Mouse (Mus musculus) limb, embryonic 15.5 days (tissue): Measurements from ENCODE around the gene Tns1. TPM values are rescaled to one million over a fixed set of nuclear protein-coding genes. Genes with fewer than 3 reads are reported as not detected.
A peak's percentile ranks its signal among the peaks of the same experiment; 100 is the strongest.

Source experiments
- ATAC-seq: fragments of 200-750 bp; cut with Nextera tagmentation; 2 replicates; pipeline ENCODE4 v1.8.0; 2017; ENCODE audit warnings: low read depth, moderate TSS enrichment; ENCODE audit not compliant: insufficient number of reproducible peaks, low FRiP score, low TSS enrichment
- H3K27ac ChIP-seq: fragments of 300-500 bp; sonication (generic); 2 replicates; pipeline ENCODE4 v1.5.1; 2015; ENCODE audit warnings: moderate library complexity, mild to moderate bottlenecking, inconsistent platforms
- H3K27me3 ChIP-seq: fragments of 300-500 bp; sonication (generic); 2 replicates; pipeline ENCODE4 v1.6.1; 2015; ENCODE audit warnings: inconsistent platforms
- H3K36me3 ChIP-seq: fragments of 300-500 bp; sonication (generic); 2 replicates; pipeline ENCODE4 v1.6.1; 2015; ENCODE audit warnings: inconsistent platforms
- H3K4me1 ChIP-seq: fragments of 300-500 bp; sonication (generic); 2 replicates; pipeline ENCODE4 v1.6.1; 2015; ENCODE audit warnings: inconsistent platforms
- H3K4me2 ChIP-seq: fragments of 300-500 bp; sonication (generic); 2 replicates; pipeline ENCODE4 v1.6.1; 2015; ENCODE audit warnings: mild to moderate bottlenecking, inconsistent platforms
- H3K4me3 ChIP-seq: fragments of 300-500 bp; sonication (generic); 2 replicates; pipeline ENCODE4 v1.5.1; 2015; ENCODE audit warnings: mild to moderate bottlenecking, inconsistent platforms
- H3K9ac ChIP-seq: fragments of 300-500 bp; sonication (generic); 2 replicates; pipeline ENCODE4 v1.6.1; 2015; ENCODE audit warnings: inconsistent platforms
- H3K9me3 ChIP-seq: fragments of 300-500 bp; sonication (generic); 2 replicates; pipeline ENCODE4 v1.6.1; 2016; ENCODE audit warnings: inconsistent platforms
- WGBS: fragments of 180-500 bp; shearing (Covaris S2); methylation state at CpG from one replicate; pipeline ENCODE4 v1.1.7; 2015; 5-methylcytosine and 5-hydroxymethylcytosine counted together
- polyA plus RNA-seq: library from polyadenylated mRNA; unstranded; fragments of >200 nt; fragmentation: Nextera tagmentation; extraction: Ambion mirVana; gene quantifications from 2 replicates; pipeline ENCODE4 v1.2.1, GENCODE M21; 2015

Tns1 gene
- polyA plus RNA-seq, 1 experiment from 2014 or later = 59.9 TPM

- peak; percentile 31 for ATAC-seq
- H3K4me1 ChIP-seq = peaks cover 76% of the 10 kb centered on the region
These were observed 87.5 kb downstream of the Tns1 start for GRCm38 (mm10) chr1:74036560-74037390.

GRCm38 (mm10) chr1:74035912-74036489 is 88.2 kb downstream of the Tns1 start:
- Histone ChIP-seq H3K9me3 (no peaks in the 10 kb centered on the region), H3K4me3 (peak overlapping the region; percentile 44), H3K27me3 (no peaks in the 10 kb centered on the region), H3K9ac (no peak overlapping the region), H3K4me1 (peaks cover 76% of the 10 kb centered on the region), H3K36me3 (no peaks in the 10 kb centered on the region), H3K27ac (peak overlapping the region; percentile 51; the same call in 1 of the 2 replicates), H3K4me2 (peak overlapping the region; percentile 64)
- ATAC-seq = no peak
- WGBS = 47% methylated on average over 3 of the region's 3 CpGs

More at GRCm38 (mm10) chr1:74036560-74037390, 87.5 kb downstream of the Tns1 start:
- H3K9me3 ChIP-seq = no peaks in the 10 kb centered on the region
- H3K4me3 ChIP-seq = peak overlapping the region; percentile 44
- H3K4me2 ChIP-seq = peak overlapping the region; percentile 64
- no peaks in the 10 kb centered on the region for H3K27me3 ChIP-seq
- H3K36me3 ChIP-seq = no peaks in the 10 kb centered on the region
- H3K9ac ChIP-seq = peak overlapping the region; percentile 44
- H3K27ac ChIP-seq = peak overlapping the region; percentile 57
- 4% methylated on average over 39 of the region's 40 CpGs for WGBS

GRCm38 (mm10) chr1:74035487-74035886 is 88.8 kb downstream of the Tns1 start:
- no peaks in the 10 kb centered on the region for H3K36me3 ChIP-seq
- H3K9me3 ChIP-seq = no peaks in the 10 kb centered on the region
- H3K4me1 ChIP-seq = peaks cover 76% of the 10 kb centered on the region
- H3K9ac ChIP-seq = no peak overlapping the region
- no peak for ATAC-seq
- H3K27me3 ChIP-seq = no peaks in the 10 kb centered on the region
- 53% methylated on average over 4 of the region's 4 CpGs for WGBS
- peak overlapping the region; percentile 44; the same call in 1 of the 2 replicates for H3K4me3 ChIP-seq
- no peak overlapping the region for H3K27ac ChIP-seq
- peak overlapping the region; percentile 64; the same call in 1 of the 2 replicates for H3K4me2 ChIP-seq

- Histone ChIP-seq H3K9me3 (no peaks in the 10 kb centered on the region), H3K4me2 (no peak overlapping the region), H3K9ac (no peak overlapping the region), H3K4me3 (no peak overlapping the region), H3K27ac (0 out of 2 replicates have a peak overlapping the region, but pooled peaks have one; percentile 43), H3K27me3 (no peaks in the 10 kb centered on the region), H3K36me3 (no peaks in the 10 kb centered on the region), H3K4me1 (peaks cover 79% of the 10 kb centered on the region)
- no peak for ATAC-seq
- 93% methylated on average over 2 of the region's 2 CpGs for WGBS
These were observed 89.5 kb downstream of the Tns1 start for GRCm38 (mm10) chr1:74034736-74035135.

GRCm38 (mm10) chr1:74034211-74034610 is 90.0 kb downstream of the Tns1 start:
- Histone ChIP-seq H3K27me3 (no peaks in the 10 kb centered on the region), H3K9me3 (no peaks in the 10 kb centered on the region), H3K36me3 (no peaks in the 10 kb centered on the region), H3K4me1 (peaks cover 83% of the 10 kb centered on the region), H3K27ac (no peak overlapping the region), H3K4me3 (no peak overlapping the region), H3K4me2 (no peak overlapping the region), H3K9ac (no peak overlapping the region)
- ATAC-seq = no peak

- Histone ChIP-seq H3K9ac (no peak overlapping the region), H3K4me2 (no peak overlapping the region), H3K4me1 (peaks cover 91% of the 10 kb centered on the region), H3K9me3 (no peaks in the 10 kb centered on the region), H3K27ac (peak overlapping the region; percentile 67; the same call in 1 of the 2 replicates), H3K4me3 (no peak overlapping the region), H3K27me3 (no peaks in the 10 kb centered on the region), H3K36me3 (no peaks in the 10 kb centered on the region)
- ATAC-seq = no peak
- WGBS = 82% methylated on average over 4 of the region's 4 CpGs
These were observed 90.8 kb downstream of the Tns1 start for GRCm38 (mm10) chr1:74033407-74033806.

GRCm38 (mm10) chr1:74032966-74033365 is 91.3 kb downstream of the Tns1 start:
- peak overlapping the region; percentile 67 for H3K27ac ChIP-seq

GRCm38 (mm10) chr1:74031771-74032609 is 92.3 kb downstream of the Tns1 start:
- Histone ChIP-seq H3K9ac (no peak overlapping the region), H3K9me3 (no peaks in the 10 kb centered on the region), H3K4me3 (no peak overlapping the region), H3K27ac (peak overlapping the region; percentile 68), H3K36me3 (no peaks in the 10 kb centered on the region), H3K4me1 (peaks cover 99% of the 10 kb centered on the region), H3K27me3 (no peaks in the 10 kb centered on the region), H3K4me2 (no peak overlapping the region)
- 68% methylated on average over 9 of the region's 9 CpGs for WGBS
- no peak for ATAC-seq

More at GRCm38 (mm10) chr1:74032966-74033365, 91.3 kb downstream of the Tns1 start:
- H3K36me3 ChIP-seq = no peaks in the 10 kb centered on the region
- H3K9me3 ChIP-seq = no peaks in the 10 kb centered on the region
- peaks cover 96% of the 10 kb centered on the region for H3K4me1 ChIP-seq
- ATAC-seq = no peak
- WGBS = 80% methylated on average over 5 of the region's 5 CpGs
- no peak overlapping the region for H3K4me3 ChIP-seq
- no peak overlapping the region for H3K9ac ChIP-seq
- H3K27me3 ChIP-seq = no peaks in the 10 kb centered on the region
- H3K4me2 ChIP-seq = no peak overlapping the region

GRCm38 (mm10) chr1:74030901-74031360 is 93.3 kb downstream of the Tns1 start:
- H3K9ac ChIP-seq = no peak overlapping the region
- peaks cover 99% of the 10 kb centered on the region for H3K4me1 ChIP-seq
- no peaks in the 10 kb centered on the region for H3K36me3 ChIP-seq
- WGBS = 10% methylated on average over 3 of the region's 3 CpGs
- H3K27me3 ChIP-seq = no peaks in the 10 kb centered on the region
- ATAC-seq = no peak
- peak overlapping the region; percentile 68 for H3K27ac ChIP-seq
- no peaks in the 10 kb centered on the region for H3K9me3 ChIP-seq
- no peak overlapping the region for H3K4me3 ChIP-seq
- no peak overlapping the region for H3K4me2 ChIP-seq

GRCm38 (mm10) chr1:74030285-74030684 is 94.0 kb downstream of the Tns1 start:
- 52% methylated on average over 1 of the region's 1 CpGs for WGBS
- H3K4me3 ChIP-seq = no peak overlapping the region

GRCm38 (mm10) chr1:74029669-74030068 is 94.6 kb downstream of the Tns1 start:
- ATAC-seq = no peak
- Histone ChIP-seq H3K4me1 (peaks cover 99% of the 10 kb centered on the region), H3K9me3 (no peaks in the 10 kb centered on the region), H3K4me3 (no peak overlapping the region), H3K27ac (0 out of 2 replicates have a peak overlapping the region, but pooled peaks have one; percentile 19), H3K9ac (no peak overlapping the region), H3K36me3 (no peaks in the 10 kb centered on the region), H3K27me3 (no peaks in the 10 kb centered on the region), H3K4me2 (no peak overlapping the region)
- WGBS = 66% methylated on average over 3 of the region's 3 CpGs

More at GRCm38 (mm10) chr1:74030285-74030684, 94.0 kb downstream of the Tns1 start:
- ATAC-seq = no peak
- Histone ChIP-seq H3K9me3 (no peaks in the 10 kb centered on the region), H3K4me2 (no peak overlapping the region), H3K36me3 (no peaks in the 10 kb centered on the region), H3K27ac (peak overlapping the region; percentile 68), H3K4me1 (peaks cover 99% of the 10 kb centered on the region), H3K27me3 (no peaks in the 10 kb centered on the region), H3K9ac (no peak overlapping the region)
